Mouse (Mus musculus): ENCODE data around the gene Tha1.

Tha1 gene

DNA sequence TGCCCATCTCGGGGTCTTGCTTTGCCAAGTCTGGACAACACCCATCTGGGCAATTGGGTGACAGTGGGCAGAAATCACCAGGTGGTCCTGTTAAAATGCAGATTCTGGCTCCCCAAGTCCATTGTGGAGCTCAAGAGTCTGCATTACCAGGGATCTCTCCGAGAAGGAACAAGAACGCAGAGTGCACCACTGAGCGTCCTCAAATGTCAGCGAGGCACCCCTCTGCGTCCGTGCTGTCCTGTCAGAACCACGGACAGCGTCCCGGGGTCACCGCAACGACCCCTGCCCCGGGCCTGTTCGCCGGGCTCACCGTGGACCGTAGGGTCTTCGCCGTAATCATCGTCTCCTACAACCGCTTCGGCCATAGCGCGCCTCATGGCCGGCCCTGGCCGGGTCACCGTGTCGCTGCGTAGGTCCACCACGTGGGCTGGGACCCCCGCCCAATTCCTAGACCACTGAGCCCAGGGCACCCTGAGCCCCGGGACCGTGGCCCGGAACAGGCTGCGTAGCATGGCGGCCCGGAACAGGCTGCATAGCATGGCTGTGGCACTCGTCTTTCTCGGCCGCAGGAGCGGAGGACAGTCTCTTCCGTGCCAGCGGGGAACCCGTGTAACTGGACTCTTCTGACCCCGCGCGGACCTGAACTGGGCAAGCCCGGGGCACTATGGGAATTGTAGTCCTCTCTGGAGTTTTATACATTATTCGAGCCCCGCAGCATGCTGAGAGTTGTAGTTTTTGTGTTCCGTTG, at the start of gene Tha1:
Gene Tha1 (minus strand): TSS at position 621 of the 748 bp plus-strand sequence.
- DNase-seq (ENCODE audit: extremely low spot score, low read depth, low spot score): peak; percentile 68

DNA sequence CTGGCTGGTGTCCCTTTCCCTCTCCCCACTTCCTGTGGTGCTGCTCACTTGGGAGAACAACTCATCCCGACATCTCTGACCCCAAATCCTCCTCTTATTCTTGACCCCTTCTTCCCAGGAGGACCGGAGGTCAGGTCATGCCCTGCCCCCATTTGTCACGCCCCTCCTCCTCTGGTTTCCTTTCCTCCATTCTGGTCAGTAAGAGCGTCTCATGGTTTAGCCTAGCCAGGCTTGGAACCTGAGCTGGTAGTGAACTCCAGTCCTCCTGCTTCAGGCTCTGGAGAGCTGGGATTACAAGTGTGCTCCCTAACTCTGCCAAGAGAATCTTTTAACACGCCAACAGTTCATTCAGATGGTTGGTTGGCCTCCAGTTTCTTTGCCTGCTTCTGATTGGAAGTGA, 45.9 kb upstream of the Tha1 start:
- no peak for DNase-seq (ENCODE audit: extremely low spot score, low read depth, low spot score)

DNA sequence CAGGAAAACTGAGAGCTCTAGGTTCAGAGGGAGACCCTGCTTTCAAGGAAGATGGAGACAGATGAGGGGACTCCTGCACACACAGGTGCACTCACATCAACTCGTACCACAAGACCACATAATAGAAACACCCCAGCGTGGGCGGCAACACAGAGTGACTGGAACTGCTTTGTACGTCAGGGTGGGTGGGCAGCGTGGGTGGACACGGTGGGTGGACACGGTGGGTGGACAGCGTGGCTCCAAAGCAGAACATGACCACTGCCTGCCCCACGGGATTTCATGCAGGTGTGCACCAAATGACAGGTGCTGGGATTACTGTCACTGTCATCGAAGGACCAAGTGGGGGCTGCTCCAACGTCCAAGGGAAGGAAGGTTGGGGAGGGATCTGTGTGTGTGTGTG, 45.3 kb upstream of the Tha1 start:
- no peak for DNase-seq (ENCODE audit: extremely low spot score, low read depth, low spot score)

DNA sequence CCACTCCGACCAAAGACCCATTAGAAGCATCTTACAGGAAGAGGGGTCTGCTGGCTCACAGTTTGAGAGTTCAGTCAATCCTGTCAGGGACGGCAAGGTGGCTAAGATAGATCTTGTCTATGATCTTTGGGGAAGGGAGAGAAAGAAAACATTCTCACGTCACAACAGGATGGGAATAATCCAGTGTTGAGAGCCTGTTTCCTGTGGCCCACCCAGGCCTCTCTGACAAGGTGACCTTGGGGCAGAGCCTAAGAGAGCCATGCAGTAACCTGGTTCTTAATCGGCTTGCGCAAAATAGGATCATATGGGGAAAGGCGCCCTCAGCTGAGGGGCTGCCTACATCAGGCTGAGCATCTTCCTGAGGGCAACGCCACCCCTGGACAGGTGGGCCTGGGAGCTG, 42.6 kb upstream of the Tha1 start:
- no peak for DNase-seq (ENCODE audit: extremely low spot score, low read depth, low spot score)

DNA sequence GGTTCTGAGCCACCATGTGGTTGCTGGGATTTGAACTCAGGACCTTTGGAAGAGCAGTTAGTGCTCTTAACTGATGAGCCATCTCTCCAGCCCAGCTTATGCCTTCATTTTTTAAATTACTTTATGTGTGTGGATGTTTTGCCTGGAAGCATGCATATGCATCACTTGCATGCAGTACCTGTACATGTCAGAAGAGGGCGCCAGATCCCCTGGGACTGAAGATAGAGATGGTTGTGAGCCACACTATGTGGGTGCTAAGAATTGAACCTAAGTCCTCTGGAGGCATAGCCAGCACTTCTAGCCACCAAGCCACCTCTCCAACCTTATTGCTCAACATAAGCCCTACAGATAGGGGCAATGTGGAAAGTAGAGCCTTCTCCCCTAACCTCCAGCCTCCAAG, 42.1 kb upstream of the Tha1 start:
- DNase-seq (ENCODE audit: extremely low spot score, low read depth, low spot score): no peak

DNA sequence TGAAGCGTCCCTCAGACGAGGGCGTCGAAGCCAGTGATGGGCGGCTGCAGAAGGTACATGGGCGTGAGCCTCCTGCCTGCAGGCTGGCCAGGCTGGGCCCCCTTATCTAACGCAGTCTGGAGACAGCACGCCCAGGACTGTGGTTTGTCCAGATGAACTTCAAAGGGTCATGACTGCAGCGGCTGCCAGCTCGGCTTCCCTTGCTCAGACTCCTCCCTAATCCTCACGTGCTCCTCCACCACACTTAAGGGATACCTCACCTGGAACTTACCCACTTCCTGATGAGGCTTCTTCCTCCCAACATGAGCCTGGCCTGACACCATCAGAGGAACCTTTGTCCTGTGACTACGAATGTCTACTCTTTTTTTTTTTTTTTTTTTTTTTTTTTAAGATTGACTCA, 41.2 kb upstream of the Tha1 start:
- DNase-seq (ENCODE audit: extremely low spot score, low read depth, low spot score): no peak

DNA sequence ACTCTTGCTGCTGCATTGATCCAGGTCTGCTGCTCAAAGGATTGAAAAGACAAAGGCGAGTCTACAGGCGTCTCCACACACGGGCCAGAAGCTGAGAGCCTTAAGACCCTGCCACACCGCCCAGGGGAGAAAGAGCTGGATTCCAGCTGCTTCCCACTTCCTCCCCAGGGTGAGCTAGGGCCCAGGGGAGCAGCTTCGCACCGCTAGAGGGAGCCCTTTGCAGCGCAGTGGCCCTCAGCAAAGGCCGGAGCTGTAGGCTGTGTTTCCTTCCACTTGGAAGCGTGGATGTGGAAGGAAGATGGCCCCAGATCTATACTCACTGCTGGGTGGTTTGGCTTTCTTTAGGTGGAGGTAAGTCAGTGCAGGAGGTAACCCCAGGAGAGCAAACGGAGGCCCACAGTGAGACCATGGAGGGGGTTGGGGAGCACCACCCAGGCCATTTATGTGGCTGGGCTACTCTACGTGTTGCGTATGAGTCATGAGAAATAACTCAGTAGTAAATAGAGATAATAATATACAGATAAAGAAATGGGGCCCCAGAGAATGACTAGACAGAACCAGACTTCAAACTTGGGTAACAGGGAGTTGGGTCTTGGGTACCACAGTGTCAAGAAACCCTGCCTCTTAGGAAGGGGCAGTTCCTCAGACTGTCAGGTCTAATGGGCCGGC, 39.5 kb upstream of the Tha1 start:
- DNase-seq (ENCODE audit: extremely low spot score, low read depth, low spot score): no peak

DNA sequence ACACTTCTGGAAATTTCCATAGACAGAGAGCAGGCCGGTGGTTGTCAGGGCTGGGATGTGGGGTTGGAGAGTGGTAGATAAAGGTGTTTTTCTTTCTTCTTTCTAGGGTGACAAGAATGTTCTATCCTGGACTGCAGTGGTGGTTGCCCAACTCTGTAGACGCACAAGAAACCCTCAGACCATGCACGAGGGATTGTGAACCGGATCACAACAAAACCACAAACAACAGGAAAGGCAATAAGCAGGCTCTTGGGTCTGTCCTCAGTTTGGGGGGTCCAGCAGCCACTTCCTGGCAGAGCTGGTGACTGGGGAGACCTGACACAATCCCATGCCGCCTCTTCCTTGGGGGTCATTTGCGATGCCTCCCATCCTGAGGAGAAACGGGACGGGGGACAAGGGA, 36.1 kb upstream of the Tha1 start:
- DNase-seq (ENCODE audit: extremely low spot score, low read depth, low spot score): no peak

DNA sequence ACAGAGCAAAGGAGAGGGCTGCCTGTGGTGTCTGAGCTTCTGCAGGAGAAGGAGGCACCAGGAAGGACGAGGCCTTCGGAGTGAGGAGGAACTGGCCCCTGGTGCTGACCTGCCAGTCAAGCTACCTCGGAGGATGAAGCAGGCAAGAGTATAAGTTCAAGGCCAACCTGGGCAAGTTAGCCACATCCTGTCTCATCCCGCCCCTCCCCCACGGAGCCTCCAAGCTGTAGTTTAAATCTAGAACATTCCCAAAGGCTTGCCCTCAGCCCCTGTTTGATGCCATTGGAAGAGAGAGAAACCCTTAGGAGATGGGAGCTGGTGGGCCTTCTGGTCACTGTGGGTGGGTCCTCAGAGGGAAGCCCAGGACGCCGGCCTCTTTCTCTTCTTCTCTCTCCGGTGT, 31.2 kb upstream of the Tha1 start:
- DNase-seq (ENCODE audit: extremely low spot score, low read depth, low spot score): no peak

DNA sequence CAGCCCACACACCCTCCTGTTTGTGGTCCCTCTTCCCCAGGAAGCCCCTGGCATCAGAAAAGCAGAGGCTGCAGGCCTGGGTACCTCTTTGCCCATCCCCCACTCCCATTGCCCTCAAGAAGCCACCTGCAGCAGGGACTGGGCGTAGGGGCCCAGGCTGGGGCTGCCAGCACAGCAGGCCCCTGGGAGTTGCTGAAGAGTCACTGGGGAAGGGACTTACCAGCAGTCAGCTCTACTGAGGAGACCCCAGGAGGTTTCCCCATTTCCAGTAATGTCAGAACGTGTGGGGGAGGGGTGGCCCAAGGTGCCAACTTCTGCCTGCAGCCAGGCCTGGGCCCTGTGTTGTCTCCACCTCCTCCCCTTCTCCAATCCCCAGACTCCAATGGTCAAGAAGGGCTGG, 29.0 kb upstream of the Tha1 start:
- DNase-seq (ENCODE audit: extremely low spot score, low read depth, low spot score): no peak

DNA sequence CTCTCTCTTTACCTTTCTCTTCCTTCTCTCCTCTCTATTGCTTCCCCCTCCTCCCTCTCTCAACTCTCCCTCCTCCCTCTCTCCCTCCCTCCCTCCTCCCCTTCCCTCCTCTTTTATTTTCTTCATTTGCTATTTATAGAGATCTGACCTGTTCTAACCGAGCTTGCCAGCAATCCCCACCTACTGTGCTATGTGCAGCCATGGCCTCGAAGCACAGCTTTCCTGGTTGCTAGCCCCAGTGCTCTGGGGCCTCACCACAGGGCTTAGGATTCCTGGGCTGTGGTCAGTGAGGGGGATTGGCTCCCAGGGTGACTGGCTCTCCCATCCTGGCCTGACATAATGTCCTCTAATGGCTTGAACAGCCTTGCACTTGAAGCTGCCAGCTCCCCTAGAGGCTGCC, 23.3 kb upstream of the Tha1 start:
- DNase-seq (ENCODE audit: extremely low spot score, low read depth, low spot score): no peak

DNA sequence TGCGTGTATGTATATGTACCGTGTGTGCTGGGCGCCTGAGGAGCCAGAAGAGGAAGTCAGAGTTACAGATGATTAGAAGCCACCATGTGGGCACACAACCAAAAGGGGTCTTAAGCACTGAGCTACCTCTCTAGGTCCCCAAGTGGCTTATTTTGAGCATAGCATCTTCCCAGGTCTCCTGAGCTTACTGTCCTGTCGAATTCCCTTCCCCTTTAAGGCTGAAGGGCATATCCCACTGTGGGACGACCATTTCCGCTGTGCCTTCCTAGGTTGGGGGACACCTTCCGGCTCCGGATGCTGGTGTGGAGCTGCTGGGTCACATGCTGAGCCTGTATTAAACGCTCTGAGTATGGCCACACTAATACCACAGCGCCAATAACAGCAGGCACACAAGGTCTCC, 21.4 kb upstream of the Tha1 start:
- DNase-seq (ENCODE audit: extremely low spot score, low read depth, low spot score): no peak

DNA sequence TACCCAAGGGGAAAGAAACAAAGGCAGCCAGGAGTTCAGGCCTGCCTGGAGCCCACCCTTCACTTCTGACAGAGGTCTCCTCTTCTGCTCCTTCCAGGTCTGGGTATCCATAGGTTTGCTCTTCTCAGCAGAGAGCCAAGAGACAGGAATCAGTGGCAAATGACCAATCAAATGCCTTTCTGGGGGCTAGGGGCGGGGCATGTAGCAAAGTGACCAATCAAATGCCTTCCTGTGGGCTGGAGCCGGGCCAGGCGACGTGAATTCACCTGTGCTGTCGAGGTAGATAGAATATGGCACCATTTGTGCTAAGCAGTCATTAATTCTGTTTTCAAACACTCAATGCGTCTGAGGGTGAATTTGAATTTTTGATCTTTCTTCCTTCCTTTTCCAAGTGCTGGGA, 18.9 kb upstream of the Tha1 start:
- no peak for DNase-seq (ENCODE audit: extremely low spot score, low read depth, low spot score)

DNA sequence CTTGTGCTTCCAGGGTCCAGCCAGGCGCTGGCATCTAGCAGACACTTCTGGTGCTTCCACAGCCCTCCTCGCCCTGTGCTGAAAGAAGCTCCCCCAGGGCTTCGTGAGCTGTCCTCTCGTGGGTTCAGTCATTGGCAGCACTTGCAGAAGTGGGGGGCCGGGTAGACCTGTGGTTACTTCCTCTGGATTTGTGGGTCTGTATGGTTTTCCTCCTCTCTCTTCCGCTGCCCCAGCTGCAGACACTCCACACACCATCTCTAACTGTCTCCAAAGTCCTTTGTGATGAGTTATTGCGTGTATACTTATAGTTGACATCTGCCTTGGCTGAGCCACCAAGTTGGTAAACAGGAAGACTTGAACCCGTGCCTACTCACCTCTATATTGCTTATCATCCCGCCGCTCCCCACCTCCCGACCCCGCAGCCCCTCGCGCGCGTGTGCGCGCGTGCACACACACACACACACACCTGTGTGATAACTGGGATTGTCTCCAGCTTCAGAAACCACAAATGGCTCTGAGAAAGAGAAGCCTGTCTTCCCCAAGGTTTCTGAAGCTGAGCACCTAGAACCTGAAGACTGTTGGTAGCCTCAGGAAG, 18.4 kb upstream of the Tha1 start:
- no peak for DNase-seq (ENCODE audit: extremely low spot score, low read depth, low spot score)

DNA sequence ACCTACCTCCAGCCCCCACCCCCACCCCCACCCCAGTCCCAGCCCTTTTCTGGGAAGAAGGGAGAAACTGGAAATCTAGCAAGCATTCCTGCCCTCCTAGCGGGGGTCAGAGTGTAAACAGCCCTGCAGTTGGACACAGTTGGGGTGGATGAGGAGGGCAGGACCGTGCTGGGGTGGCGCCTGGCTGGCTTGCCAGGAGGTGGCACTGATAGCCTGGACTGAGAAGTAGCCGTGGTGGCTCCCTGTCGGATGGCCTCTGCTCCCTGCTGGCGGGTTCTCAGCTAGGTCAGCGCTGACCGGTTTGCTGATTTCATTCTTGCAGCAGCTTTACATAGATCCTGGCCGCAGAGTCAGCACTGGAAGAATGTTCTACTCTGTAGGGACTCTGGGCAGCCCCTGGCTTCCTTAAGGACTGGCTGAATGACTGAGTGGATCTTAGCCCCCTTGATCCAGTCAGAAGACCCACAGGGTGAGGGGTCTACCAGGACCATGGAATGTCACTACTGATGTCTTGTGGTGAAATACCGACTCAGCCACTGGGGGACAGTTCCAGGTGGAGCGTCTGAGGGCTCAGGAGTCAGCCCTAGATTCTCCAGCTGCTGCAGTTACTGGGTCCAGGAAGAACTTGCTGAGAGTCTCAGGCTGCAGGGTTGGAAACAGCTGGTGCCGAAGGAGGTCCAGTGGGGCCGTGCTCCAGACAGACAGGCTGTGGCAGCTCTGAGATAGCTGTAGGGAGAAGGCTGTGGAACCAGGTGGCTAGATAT, 17.4 kb upstream of the Tha1 start:
- DNase-seq (ENCODE audit: extremely low spot score, low read depth, low spot score): no peak

DNA sequence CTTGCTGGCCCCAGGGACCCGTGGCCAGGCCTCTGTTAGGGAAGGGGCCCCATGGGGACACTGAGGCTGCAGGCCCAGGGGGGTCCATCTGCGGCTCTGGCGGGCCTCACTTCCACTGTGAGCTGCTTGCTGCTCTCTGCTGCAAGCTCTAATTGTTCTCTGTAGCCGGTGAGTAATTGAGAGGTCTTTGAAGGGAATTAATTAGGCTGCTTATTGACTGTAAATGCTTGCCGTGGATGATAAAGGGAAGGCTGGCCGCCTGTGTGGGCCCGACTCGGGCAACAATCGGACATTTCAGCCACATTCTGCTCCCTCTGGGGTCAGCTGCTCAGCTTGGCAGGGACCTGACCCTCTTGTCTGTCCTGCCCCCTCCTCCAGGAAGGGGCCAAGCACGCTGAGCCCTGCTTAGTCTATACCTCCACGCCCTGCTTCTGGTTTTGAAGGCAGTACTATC, 16.6 kb upstream of the Tha1 start:
- no peak for DNase-seq (ENCODE audit: extremely low spot score, low read depth, low spot score)

DNA sequence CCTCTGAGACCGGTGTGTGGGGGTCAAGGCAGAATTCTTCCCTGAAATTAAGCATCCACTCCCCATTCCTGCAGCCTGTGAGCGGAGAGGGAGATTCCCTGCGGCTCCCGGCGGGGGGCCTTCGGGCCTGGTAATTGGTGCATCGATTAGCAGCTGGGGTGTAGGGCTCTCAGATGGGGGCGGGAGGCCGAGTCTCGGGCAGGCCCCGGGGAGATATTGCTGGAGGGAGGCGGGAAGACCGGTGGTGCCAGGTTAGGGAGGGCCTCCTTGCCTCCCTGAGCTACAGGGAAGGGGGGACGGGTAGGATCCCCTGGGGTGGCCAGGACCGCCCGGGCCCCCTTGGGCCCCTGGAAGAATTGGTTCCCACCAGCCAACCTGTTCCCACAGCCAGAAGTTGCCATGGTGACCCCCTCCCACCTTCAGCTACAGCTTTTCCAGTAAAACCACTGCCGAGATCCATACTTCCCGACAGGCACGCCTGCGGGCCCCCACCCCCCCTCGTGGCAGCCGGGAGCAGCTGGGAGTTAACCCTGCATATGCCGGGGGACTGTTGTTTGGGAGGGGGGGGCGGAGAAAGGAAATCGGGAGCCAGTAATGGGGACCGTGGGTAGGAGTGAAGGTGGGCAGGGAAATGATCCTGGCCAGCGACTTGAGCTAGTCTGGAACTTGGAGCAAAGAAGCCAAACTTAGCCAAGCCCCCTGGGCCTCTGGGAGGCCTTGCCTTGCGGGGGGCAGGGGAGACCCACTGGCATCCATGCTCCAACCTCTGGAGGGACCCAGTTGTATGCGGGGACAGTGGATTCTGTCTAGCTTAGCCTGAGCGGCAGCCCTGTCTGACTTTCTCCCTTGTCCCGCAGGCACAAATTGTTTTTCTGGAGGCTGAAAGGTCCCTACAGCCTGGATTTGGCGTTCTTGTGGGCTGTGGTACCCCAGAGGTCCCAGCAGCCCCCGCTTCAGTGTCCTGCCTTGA, 15.9 kb upstream of the Tha1 start:
- no peak for DNase-seq (ENCODE audit: extremely low spot score, low read depth, low spot score)

DNA sequence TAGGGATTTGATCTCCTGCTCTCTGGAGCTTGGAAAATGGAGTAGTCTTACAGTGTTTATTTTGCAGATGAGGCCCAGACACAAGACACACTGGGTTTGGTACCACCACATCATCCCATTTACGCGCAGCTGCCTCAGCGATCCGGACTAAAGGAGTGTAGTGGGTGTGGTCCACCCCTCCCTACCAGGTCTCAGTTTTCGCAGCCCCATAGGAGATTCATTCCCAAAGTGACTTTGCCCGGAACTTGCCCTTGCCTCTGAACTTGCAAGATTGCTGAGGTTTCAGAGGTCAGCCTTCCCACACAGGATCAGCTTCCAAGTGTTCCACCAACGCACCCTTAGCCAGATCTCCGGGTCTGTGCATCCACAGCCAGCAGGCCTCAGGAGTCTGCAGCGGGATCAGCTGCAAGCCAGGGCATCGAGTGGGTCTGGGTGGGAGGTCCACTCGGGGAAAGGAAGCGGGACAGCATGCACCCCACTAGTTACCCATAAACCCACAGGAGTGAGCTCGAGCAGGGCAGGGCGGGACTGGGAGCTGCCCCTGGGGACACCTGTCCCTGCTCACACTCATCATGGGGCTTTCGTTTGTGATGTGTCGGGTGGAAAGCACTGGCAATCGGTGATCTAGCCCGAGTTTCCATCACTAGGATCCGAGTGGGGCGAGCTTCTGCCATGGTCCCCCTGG, 15.0 kb upstream of the Tha1 start:
- DNase-seq (ENCODE audit: extremely low spot score, low read depth, low spot score): no peak

DNA sequence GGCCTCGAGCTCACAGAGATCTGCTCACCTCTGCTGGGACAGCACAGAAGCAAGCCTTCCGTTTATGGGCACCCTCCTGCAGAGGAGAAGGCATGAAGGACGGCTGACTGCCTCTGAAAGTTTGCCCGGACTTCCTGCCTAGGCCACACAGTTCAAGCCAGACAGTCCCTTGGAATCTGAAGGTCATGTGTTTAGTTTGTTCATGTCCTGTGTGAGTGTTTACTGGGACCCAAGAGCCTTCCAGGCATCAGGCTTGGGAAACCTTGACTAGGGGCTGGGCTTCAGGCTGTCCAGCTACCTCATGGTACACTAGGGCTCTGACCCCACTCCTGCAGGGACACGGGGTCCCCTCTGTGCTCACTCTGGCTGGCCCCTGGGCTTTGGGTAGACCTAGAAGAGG, 12.7 kb upstream of the Tha1 start:
- no peak for DNase-seq (ENCODE audit: extremely low spot score, low read depth, low spot score)

DNA sequence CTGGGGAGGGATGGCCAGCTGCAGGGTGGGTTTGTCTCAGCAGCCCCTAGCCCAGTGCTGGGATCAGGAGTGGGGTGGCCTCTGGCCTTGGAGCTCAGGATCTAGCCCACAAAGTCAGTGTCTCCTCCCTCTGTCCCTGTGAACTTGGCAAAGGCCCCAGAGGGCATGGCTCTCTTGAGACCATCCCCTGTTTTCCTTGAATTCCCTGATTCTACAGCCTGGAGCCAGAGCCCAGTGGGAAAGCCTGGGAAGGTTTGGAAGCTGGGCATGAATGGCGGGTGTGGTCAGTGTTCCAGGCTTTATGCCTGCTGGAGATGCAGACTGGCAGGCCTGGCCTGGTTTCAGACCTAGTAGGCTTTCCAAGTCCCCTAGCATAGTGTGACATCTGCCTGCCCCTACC, 8.9 kb upstream of the Tha1 start:
- DNase-seq (ENCODE audit: extremely low spot score, low read depth, low spot score): no peak
